Mouse (Mus musculus): ENCODE measurements around the gene Rims4.

DNA sequence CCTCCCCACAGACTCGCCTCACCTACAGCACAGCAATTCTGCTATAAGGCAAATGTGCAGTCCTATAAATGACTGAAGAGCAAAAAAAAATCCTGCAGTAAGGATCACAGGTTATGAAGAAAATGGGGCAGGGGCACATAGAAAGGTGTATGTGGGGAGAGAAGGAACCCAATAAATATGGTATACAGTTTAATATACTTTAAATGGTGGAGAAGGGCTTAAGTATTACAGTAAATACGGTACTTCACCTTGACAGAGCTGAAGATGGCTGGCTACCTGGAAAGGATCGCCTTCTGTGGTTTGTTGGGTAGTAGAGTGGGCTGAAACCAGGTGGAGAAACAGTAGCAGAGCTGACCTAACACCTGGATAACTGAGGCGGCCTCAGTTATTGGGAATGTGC lies 47.2 kb downstream of the Rims4 start:
- no peak for TF ChIP-seq CTCF (IDR thresholded peaks at IDR 0.05; ENCODE audit: low read depth)
- TF ChIP-seq EP300 (IDR thresholded peaks at IDR 0.05; ENCODE audit: low read depth): no peak

Measured in heart, postnatal 0 days (tissue).